Mouse (Mus musculus): Measurements from ENCODE around the gene Col6a5. TPM values are rescaled to one million over a fixed set of nuclear protein-coding genes. Genes with fewer than 3 reads are reported as not detected.

The Col6a5 gene
- polyA plus RNA-seq (2017; shearing (Covaris generic)): not detected

GRCm38 (mm10) chr9:105960533-105960932, at the start of gene Col6a5:
Col6a5 (minus strand) TSS chr9:105960643.

GRCm38 (mm10) chr9:105827791-105828385, 132.6 kb downstream of the Col6a5 start, which contains the start of gene Col6a6:
Col6a6 (minus strand) TSS chr9:105828160.

Other genes with a start within 250 kb of the Col6a5 start
- not detected for gene Col6a6, start 132.5 kb downstream of the Col6a5 start, polyA plus RNA-seq (2017; shearing (Covaris generic))
- gene Col6a4, start 136.1 kb upstream of the Col6a5 start, polyA plus RNA-seq (2017; shearing (Covaris generic)): not detected
- gene Glyctk, start 197.5 kb upstream of the Col6a5 start, polyA plus RNA-seq (2017; shearing (Covaris generic)): 7.4 TPM
- gene Wdr82, start 210.3 kb upstream of the Col6a5 start, polyA plus RNA-seq (2017; shearing (Covaris generic)): 43.8 TPM
- gene Ppm1m, start 239.1 kb upstream of the Col6a5 start, polyA plus RNA-seq (2017; shearing (Covaris generic)): 16.7 TPM
- gene Twf2, start 242.5 kb upstream of the Col6a5 start, polyA plus RNA-seq (2017; shearing (Covaris generic)): 342 TPM